Mouse (Mus musculus) liver, embryonic 14.5 days (tissue): ENCODE measurements at regions not wholly inside any gene's neighbourhood (a gene's known extent, or its start where the extent isn't known, plus 50 kb on each side); places are given as distances from the start of the nearest gene placed in this dataset.

Experiments used
- CTCF ChIP-seq: IDR thresholded peaks from 2 replicates; pipeline ENCODE4 v1.5.1; 2016; ENCODE audit warnings: antibody characterized with exemption, low read depth, control low read depth
- EP300 ChIP-seq: IDR thresholded peaks from 2 replicates; pipeline ENCODE4 v1.6.1; 2016; ENCODE audit warnings: antibody characterized with exemption, low read depth

DNA sequence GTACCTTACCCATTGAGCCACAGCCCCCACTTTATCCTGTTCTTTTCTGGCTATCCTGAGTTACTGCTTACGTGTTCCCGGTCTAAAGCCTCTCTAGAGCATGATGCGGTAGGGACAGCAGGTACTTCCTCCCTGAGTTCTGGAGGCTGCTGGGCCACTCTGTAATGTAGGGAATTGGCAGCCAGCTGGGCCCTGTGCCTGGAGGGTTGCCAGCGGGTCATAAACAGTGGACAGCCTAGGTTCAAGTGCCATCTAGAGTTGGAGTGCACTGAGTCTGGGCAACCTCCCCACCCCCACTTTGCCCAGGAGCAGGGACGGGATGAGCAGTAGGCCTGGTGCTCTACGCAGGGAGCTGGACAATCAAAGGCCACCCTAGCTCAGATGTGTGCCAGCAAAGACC is 81.5 kb upstream of the Podxl start:
- TF ChIP-seq CTCF (no peak), EP300 (no peak)
